Mouse (Mus musculus) liver, embryonic 13.5 days (tissue): ENCODE measurements around the gene Ccdc114. TPM values are rescaled to one million over a fixed set of nuclear protein-coding genes. Genes with fewer than 3 reads are reported as not detected.
"Not testable (repeated sequence)": the region's sequence is repeated elsewhere in the genome, so short reads cannot be mapped to it uniquely, and the experiment has no call there.

Experiments
- ATAC-seq: fragments of 200-750 bp; cut with Nextera tagmentation; 2 replicates; pipeline ENCODE4 v1.8.0; 2017; ENCODE audit warnings: low read depth, mild to moderate bottlenecking, moderate number of reproducible peaks, moderate library complexity
- DNase-seq: peaks from one replicate; pipeline ENCODE4 v3.0.0; 2022
- H3K27ac ChIP-seq: fragments of 300-500 bp; sonication (generic); 2 replicates; pipeline ENCODE4 v1.5.1; 2015; ENCODE audit warnings: moderate library complexity, mild to moderate bottlenecking, inconsistent platforms
- H3K27me3 ChIP-seq: fragments of 300-500 bp; sonication (generic); 2 replicates; pipeline ENCODE4 v1.6.1; 2015; ENCODE audit warnings: mild to moderate bottlenecking, inconsistent platforms
- H3K36me3 ChIP-seq: fragments of 300-500 bp; sonication (generic); 2 replicates; pipeline ENCODE4 v1.6.1; 2015; ENCODE audit warnings: mild to moderate bottlenecking, inconsistent platforms
- H3K4me1 ChIP-seq: fragments of 300-500 bp; sonication (generic); replicated peaks from 2 replicates; pipeline ENCODE4 v1.6.1; 2015; ENCODE audit warnings: inconsistent platforms
- H3K4me2 ChIP-seq: fragments of 300-500 bp; sonication (generic); 2 replicates; pipeline ENCODE4 v1.6.1; 2015; ENCODE audit warnings: inconsistent platforms, mild to moderate bottlenecking, moderate library complexity
- H3K4me3 ChIP-seq: fragments of 300-500 bp; sonication (generic); replicated peaks from 2 replicates; pipeline ENCODE4 v1.5.1; 2015; ENCODE audit warnings: mild to moderate bottlenecking, inconsistent platforms
- H3K9ac ChIP-seq: fragments of 300-500 bp; sonication (generic); 2 replicates; pipeline ENCODE4 v1.6.1; 2015; ENCODE audit warnings: mild to moderate bottlenecking, inconsistent platforms
- H3K9me3 ChIP-seq: fragments of 300-500 bp; sonication (generic); replicated peaks from 2 replicates; pipeline ENCODE4 v1.6.1; 2016; ENCODE audit warnings: inconsistent platforms
- WGBS: fragments of 180-500 bp; shearing (Covaris S2); methylation state at CpG from one replicate; pipeline ENCODE4 v1.1.7; 2015; ENCODE audit not compliant: insufficient replicate concordance; 5-methylcytosine and 5-hydroxymethylcytosine counted together
- polyA plus RNA-seq: library from polyadenylated mRNA; unstranded; fragments of >200 nt; fragmentation: Nextera tagmentation; extraction: Ambion mirVana; gene quantifications from 2 replicates; pipeline ENCODE4 v1.2.1, GENCODE M21; 2015

The Ccdc114 gene
- polyA plus RNA-seq, 1 experiment from 2014 or later: 1.2 TPM

- no peaks in the 10 kb centered on the region for H3K9me3 ChIP-seq
- DNase-seq (no peak), ATAC-seq (no peak)
- H3K27ac ChIP-seq: 0 out of 2 replicates have a peak overlapping the region, but pooled peaks have one; percentile 7
- peaks cover 15% of the 10 kb centered on the region; the same call in 1 of the 2 replicates for H3K36me3 ChIP-seq
- H3K27me3 ChIP-seq: no peaks in the 10 kb centered on the region
- H3K4me1 ChIP-seq: peaks cover 76% of the 10 kb centered on the region
- H3K4me3 ChIP-seq: no peak overlapping the region
- H3K4me2 ChIP-seq: peak overlapping the region; percentile 65
- H3K9ac ChIP-seq: peak overlapping the region; percentile 69; the same call in 1 of the 2 replicates
- 77% methylated on average over 14 of the region's 14 CpGs for WGBS
Observed at GRCm38 (mm10) chr7:45919083-45919671, 4.7 kb upstream of the Ccdc114 start.

- Histone ChIP-seq H3K9me3 (no peaks in the 10 kb centered on the region), H3K27ac (peak overlapping the region; percentile 7; the same call in 1 of the 2 replicates), H3K4me3 (peak overlapping the region; percentile 54), H3K9ac (peak overlapping the region; percentile 69), H3K27me3 (no peaks in the 10 kb centered on the region), H3K4me1 (peaks cover 82% of the 10 kb centered on the region), H3K4me2 (peak overlapping the region; percentile 65), H3K36me3 (peaks cover 12% of the 10 kb centered on the region; the same call in 1 of the 2 replicates)
- ATAC-seq (no peak), DNase-seq (no peak)
- 56% methylated on average over 4 of the region's 4 CpGs for WGBS
Observed at GRCm38 (mm10) chr7:45919761-45920160, 4.1 kb upstream of the Ccdc114 start.

DNA sequence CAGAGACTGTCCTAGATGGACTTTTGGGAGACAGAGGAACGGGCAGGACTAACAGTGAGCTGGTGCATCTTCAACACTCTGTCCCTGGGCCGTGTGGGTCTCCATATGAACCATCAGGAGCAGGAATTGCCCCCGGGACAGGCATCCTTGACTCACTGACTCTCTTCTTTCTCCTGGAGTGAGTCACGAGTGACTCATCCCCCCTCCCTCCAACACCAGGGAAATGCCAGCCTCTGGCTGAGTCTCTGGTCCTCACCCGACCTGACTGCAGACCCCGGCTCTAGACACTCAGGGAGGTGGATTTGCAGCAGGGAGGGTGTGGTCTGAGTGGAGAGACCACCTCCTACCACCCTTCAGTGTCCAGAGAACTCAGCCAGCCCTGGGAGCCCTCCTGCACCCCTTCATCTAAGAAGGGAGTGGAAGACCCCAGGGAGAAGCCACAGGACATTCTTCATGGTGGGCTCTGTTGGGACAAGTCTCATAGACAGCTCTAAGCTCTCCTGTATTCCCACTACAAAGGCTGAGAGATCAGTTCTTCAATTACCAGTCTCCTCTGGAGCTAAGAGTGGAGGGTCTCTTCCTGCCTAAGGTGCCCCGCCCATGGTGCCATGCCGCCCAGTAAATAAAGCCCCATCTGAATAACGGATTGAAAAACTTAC is 3.2 kb upstream of the Ccdc114 start:
- Histone ChIP-seq H3K27ac (peak overlapping the region; percentile 86), H3K9ac (peak overlapping the region; percentile 69), H3K27me3 (no peaks in the 10 kb centered on the region), H3K4me3 (peak overlapping the region; percentile 54), H3K4me2 (peak overlapping the region; percentile 65), H3K9me3 (no peaks in the 10 kb centered on the region), H3K36me3 (peaks cover 9% of the 10 kb centered on the region; the same call in 1 of the 2 replicates), H3K4me1 (peaks cover 84% of the 10 kb centered on the region)
- DNase-seq (no peak), ATAC-seq (no peak)
- WGBS: 16% methylated on average over 9 of the region's 9 CpGs

DNA sequence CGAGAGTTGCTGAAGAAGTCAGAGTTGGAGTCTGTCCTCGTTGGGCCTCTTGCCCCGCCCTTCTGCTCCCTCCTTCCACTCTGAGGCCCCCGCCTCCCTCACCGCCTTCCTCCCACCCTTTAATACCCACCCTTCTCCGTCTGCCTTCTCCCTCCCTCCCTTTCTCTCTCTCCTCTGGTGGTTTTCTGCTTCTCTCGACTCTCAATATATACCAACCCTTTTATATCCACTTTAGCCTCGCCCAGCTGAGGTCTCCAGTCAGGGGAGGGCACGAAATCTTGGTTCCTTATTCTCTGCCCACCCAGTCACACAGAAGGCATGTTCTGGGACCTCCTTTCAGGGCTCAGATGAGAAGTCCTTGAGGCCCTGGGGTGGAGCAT is 2.6 kb upstream of the Ccdc114 start, which contains the start of gene Emp3:
Gene Emp3, minus strand, starts transcription at position 163 of the 380 bp plus-strand sequence.
- Histone ChIP-seq H3K9me3 (no peaks in the 10 kb centered on the region), H3K36me3 (peaks cover 9% of the 10 kb centered on the region; the same call in 1 of the 2 replicates), H3K4me3 (peak within 1 kb of the TSS; percentile 54), H3K4me2 (peak within 1 kb of the TSS; percentile 76), H3K27ac (peak within 1 kb of the TSS; percentile 86), H3K4me1 (peaks cover 79% of the 10 kb centered on the region), H3K9ac (peak within 1 kb of the TSS; percentile 69), H3K27me3 (no peaks in the 10 kb centered on the region)
- WGBS: 8% methylated on average over 9 of the region's 9 CpGs
- ATAC-seq (peak; percentile 41; the same call in 1 of the 2 replicates), DNase-seq (peak; percentile 38)

DNA sequence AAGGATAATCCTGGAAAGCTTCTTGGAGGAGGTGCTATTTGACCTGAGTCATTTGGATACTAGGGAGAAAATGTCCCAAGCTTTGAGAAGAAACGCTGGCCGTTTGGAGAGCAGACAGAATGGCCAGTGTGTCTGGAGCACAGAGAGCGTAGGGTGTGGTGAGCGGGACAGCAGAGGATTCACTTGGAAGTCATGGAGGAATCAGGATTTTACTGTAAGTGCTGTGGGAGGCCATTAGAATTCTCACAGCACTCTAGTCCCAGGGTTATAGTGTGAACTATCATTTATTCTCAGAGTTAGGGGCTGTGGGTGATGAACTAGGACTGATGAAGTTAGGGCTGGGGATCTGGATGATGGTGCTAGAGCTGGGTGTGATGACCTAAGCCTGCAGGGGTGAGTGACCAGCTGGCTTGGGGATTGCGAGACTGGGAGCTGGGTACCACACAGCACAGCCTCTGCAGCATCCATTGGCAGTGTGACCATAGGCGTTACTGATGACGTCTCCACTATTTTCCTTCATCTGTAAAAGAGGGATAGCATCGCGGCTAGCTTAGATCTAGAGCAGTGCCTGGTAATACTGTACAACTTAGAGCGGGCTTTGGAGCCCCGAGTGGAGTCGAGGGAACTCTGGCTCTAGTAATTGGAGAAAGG is 1.8 kb upstream of the Ccdc114 start:
- ATAC-seq (no peak), DNase-seq (no peak)
- WGBS: 54% methylated on average over 12 of the region's 12 CpGs
- no peaks in the 10 kb centered on the region for H3K9me3 ChIP-seq
- peaks cover 70% of the 10 kb centered on the region for H3K4me1 ChIP-seq
- no peaks in the 10 kb centered on the region for H3K27me3 ChIP-seq
- H3K36me3 ChIP-seq: peaks cover 9% of the 10 kb centered on the region; the same call in 1 of the 2 replicates
- H3K4me2 ChIP-seq: peak overlapping the region; percentile 76
- H3K9ac ChIP-seq: peak overlapping the region; percentile 69; the same call in 1 of the 2 replicates
- H3K4me3 ChIP-seq: peak overlapping the region; percentile 58; the same call in 1 of the 2 replicates
- peak overlapping the region; percentile 86 for H3K27ac ChIP-seq

DNA sequence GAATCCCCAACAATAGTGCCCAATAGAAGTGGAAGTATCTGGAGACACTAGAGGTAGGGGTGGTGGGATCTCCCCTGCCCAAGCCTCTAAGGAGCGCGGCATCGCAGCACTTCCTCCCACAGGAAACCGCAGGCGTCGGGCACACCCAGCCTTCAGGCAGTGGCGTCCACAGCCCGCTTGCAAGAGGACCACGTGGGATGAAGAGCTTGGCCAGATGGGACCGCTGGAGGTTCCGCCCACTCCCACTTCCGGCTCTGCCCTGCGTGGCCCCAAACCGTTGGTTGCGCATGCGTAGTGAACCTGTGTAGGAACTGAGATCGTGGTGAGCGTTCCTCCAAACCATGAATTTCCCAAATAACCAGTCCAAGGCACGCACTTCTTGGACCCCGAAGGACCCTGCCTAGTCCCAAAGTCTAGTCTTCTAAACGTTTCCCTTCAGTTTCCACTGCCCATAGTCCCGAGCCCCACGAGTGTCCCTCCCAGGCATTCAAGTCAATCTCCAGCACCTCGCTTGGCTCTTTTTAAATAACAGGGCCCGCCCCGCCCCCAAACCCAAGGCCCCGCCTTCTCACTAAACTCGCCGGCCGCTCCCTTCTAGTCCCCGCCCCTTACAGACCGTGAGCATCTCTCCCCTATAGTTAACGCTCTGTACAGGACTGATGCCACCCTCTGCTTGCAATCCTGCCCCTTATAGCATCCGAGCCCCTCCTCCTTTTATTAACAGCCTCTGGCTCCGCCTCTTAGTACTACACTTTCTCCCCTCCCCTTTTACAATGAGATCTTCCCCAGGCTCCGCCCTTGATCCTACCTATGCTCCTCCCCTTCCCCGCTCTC is 727 bp upstream of the Ccdc114 start:
- Histone ChIP-seq H3K9ac (peak overlapping the region; percentile 57), H3K27ac (peak overlapping the region; percentile 86), H3K27me3 (0 out of 2 replicates have a peak, but pooled peaks cover under 1% of the 10 kb centered on the region), H3K4me1 (peaks cover 60% of the 10 kb centered on the region), H3K9me3 (no peaks in the 10 kb centered on the region), H3K4me3 (peak overlapping the region; percentile 58), H3K36me3 (peaks cover 3% of the 10 kb centered on the region; the same call in 1 of the 2 replicates), H3K4me2 (peak overlapping the region; percentile 76)
- ATAC-seq: peak; percentile 82
- peak; percentile 90 for DNase-seq
- WGBS: under 1% methylated on average over 37 of the region's 37 CpGs

- Histone ChIP-seq H3K27me3 (0 out of 2 replicates have a peak, but pooled peaks cover 3% of the 10 kb centered on the region), H3K27ac (peak overlapping the region; percentile 70), H3K9ac (peak overlapping the region; percentile 60), H3K4me2 (peak overlapping the region; percentile 76), H3K4me3 (peak overlapping the region; percentile 58), H3K36me3 (no peaks in the 10 kb centered on the region), H3K9me3 (no peaks in the 10 kb centered on the region), H3K4me1 (peaks cover 60% of the 10 kb centered on the region)
- DNase-seq (peak; percentile 21), ATAC-seq (no peak)
- WGBS: 7% methylated on average over 14 of the region's 14 CpGs
Observed at GRCm38 (mm10) chr7:45924429-45924816, 551 bp downstream of the Ccdc114 start.

- 0 out of 2 replicates have a peak, but pooled peaks cover 3% of the 10 kb centered on the region for H3K36me3 ChIP-seq
- H3K27me3 ChIP-seq: 0 out of 2 replicates have a peak, but pooled peaks cover 3% of the 10 kb centered on the region
- H3K9ac ChIP-seq: no peak overlapping the region
- no peak for DNase-seq
- no peak for ATAC-seq
- WGBS: 37% methylated on average over 21 of the region's 23 CpGs
- peaks cover 16% of the 10 kb centered on the region for H3K4me1 ChIP-seq
- H3K4me3 ChIP-seq: no peak overlapping the region
- no peak overlapping the region for H3K4me2 ChIP-seq
- no peak overlapping the region for H3K27ac ChIP-seq
- peaks cover 8% of the 10 kb centered on the region; the same call in 1 of the 2 replicates for H3K9me3 ChIP-seq
Observed at GRCm38 (mm10) chr7:45928626-45929295, 4.9 kb downstream of the Ccdc114 start.

- H3K4me1 ChIP-seq: peaks cover 7% of the 10 kb centered on the region
- WGBS: 86% methylated on average over 1 of the region's 1 CpGs
- H3K9me3 ChIP-seq: peaks cover 8% of the 10 kb centered on the region; the same call in 1 of the 2 replicates
- no peak overlapping the region for H3K9ac ChIP-seq
- no peak overlapping the region for H3K4me2 ChIP-seq
- H3K4me3 ChIP-seq: no peak overlapping the region
- ATAC-seq: no peak
- H3K27me3 ChIP-seq: 0 out of 2 replicates have a peak, but pooled peaks cover 3% of the 10 kb centered on the region
- no peak for DNase-seq
- H3K36me3 ChIP-seq: 0 out of 2 replicates have a peak, but pooled peaks cover 3% of the 10 kb centered on the region
- H3K27ac ChIP-seq: no peak overlapping the region
Observed at GRCm38 (mm10) chr7:45929688-45930087, 5.8 kb downstream of the Ccdc114 start.

DNA sequence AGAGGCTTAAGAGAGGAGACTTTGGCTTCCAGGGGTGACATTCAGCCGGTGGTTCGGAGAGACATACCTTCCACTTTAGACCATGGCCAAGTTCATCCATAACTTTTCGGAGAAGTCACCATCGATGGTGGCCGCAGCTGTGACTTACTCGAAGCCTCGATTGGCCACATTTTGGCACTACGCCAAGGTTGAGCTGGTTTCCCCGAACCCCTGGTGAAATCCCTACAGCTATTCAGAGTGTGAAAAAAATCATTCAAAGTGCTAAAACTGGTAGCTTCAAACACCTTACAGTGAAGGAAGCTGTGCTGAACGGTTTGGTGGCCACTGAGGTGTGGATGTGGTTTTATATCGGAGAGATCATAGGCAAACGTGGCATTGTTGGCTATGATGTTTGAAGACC is 9.9 kb downstream of the Ccdc114 start:
- not testable (repeated sequence) for H3K9me3 ChIP-seq, ATAC-seq, H3K27ac ChIP-seq, H3K9ac ChIP-seq, H3K27me3 ChIP-seq, H3K36me3 ChIP-seq, DNase-seq, H3K4me1 ChIP-seq, H3K4me2 ChIP-seq, H3K4me3 ChIP-seq
- WGBS: 81% methylated on average over 12 of the region's 12 CpGs
